Mouse (Mus musculus) embryonic fibroblast, embryonic 13.5 days (primary cell): ENCODE measurements around the gene Brap.
A peak's percentile ranks its signal among the peaks of the same experiment; 100 is the strongest.

Experiments
- CTCF ChIP-seq: IDR thresholded peaks from 2 replicates; pipeline ENCODE4 v1.5.1; 2011; ENCODE audit warnings: mild to moderate bottlenecking, control low read depth, low read length, moderate library complexity, borderline replicate concordance; ENCODE audit not compliant: insufficient read depth
- POLR2A ChIP-seq: IDR thresholded peaks from 2 replicates; pipeline ENCODE4 v1.6.1; 2011; ENCODE audit warnings: low read depth, mild to moderate bottlenecking, control low read depth, low read length, moderate library complexity

- peak; percentile 90 for TF ChIP-seq POLR2A
- no peak for TF ChIP-seq CTCF
These were observed 51.0 kb downstream of the Brap start, which contains the start of gene Atxn2 for GRCm38 (mm10) chr5:121711174-121711927.
